Mouse (Mus musculus) monocyte, adult 5-6 weeks (primary cell): Measurements from ENCODE around the gene Klk5. TPM values are rescaled to one million over a fixed set of nuclear protein-coding genes. Genes with fewer than 3 reads are reported as not detected.

Experiments
- ATAC-seq: fragments of 153-309, 156-312 bp; replicated peaks from 2 replicates; pipeline ENCODE4 v1.8.0; 2017; ENCODE audit warnings: mild to moderate bottlenecking; ENCODE audit not compliant: low TSS enrichment, insufficient number of reproducible peaks, severe bottlenecking, poor library complexity, low FRiP score
- total RNA-seq: library from RNA; stranded (forward); fragments of 200-1000, 200-491, 200-594 nt; gene quantifications from 3 replicates; pipeline ENCODE4 v1.2.3, GENCODE M21; 2017

The Klk5 gene
- total RNA-seq, result not detected in 3 replicates

- ATAC-seq, result no peak
These were observed at the start of gene Klk5 for GRCm38 (mm10) chr7:43841701-43842100. TSS of gene Klk5 (plus strand) at chr7:43841971.

- ATAC-seq, result no peak
These were observed 45.4 kb upstream of the Klk5 start for GRCm38 (mm10) chr7:43796355-43796754.

GRCm38 (mm10) chr7:43797333-43797769, 44.4 kb upstream of the Klk5 start, which contains the start of gene Klk8:
TSS of gene Klk8 (plus strand) at chr7:43797577.
- ATAC-seq, result no peak

- no peak for ATAC-seq
These were observed 43.8 kb upstream of the Klk5 start for GRCm38 (mm10) chr7:43797844-43798462.

- no peak for ATAC-seq
These were observed 41.9 kb upstream of the Klk5 start for GRCm38 (mm10) chr7:43799876-43800275.

GRCm38 (mm10) chr7:43810994-43811393, 30.8 kb upstream of the Klk5 start, which contains the start of gene Klk7:
TSS of gene Klk7 (plus strand) at chr7:43811294.
- ATAC-seq, result no peak

- no peak for ATAC-seq
These were observed 26.6 kb upstream of the Klk5 start for GRCm38 (mm10) chr7:43815211-43815610.

GRCm38 (mm10) chr7:43816746-43817145, 25.0 kb upstream of the Klk5 start:
- no peak for ATAC-seq

GRCm38 (mm10) chr7:43821581-43821980, 20.2 kb upstream of the Klk5 start:
- no peak for ATAC-seq

- no peak for ATAC-seq
These were observed 17.6 kb upstream of the Klk5 start, which contains the start of gene Klk6 for GRCm38 (mm10) chr7:43824199-43824598. TSS of gene Klk6 (plus strand) at chr7:43824499.

GRCm38 (mm10) chr7:43826056-43826455, 15.7 kb upstream of the Klk5 start:
- ATAC-seq, result no peak

- no peak for ATAC-seq
These were observed 14.1 kb upstream of the Klk5 start for GRCm38 (mm10) chr7:43827706-43828105.

GRCm38 (mm10) chr7:43829006-43829405, 12.8 kb upstream of the Klk5 start:
- ATAC-seq, result no peak

- ATAC-seq, result no peak
These were observed 2.0 kb downstream of the Klk5 start for GRCm38 (mm10) chr7:43843801-43844200.

GRCm38 (mm10) chr7:43851616-43852015, 9.8 kb downstream of the Klk5 start:
- ATAC-seq, result no peak

- no peak for ATAC-seq
These were observed 13.0 kb downstream of the Klk5 start for GRCm38 (mm10) chr7:43854642-43855380.

- no peak for ATAC-seq
These were observed 13.9 kb downstream of the Klk5 start for GRCm38 (mm10) chr7:43855709-43856108.

- ATAC-seq, result no peak
These were observed 14.5 kb downstream of the Klk5 start for GRCm38 (mm10) chr7:43856307-43856706.

GRCm38 (mm10) chr7:43857501-43857900, 15.7 kb downstream of the Klk5 start:
- no peak for ATAC-seq

GRCm38 (mm10) chr7:43860411-43860810, 18.6 kb downstream of the Klk5 start:
- ATAC-seq, result no peak
